Mouse (Mus musculus) thymus, postnatal 25 days (tissue): ENCODE measurements around the gene Pdlim7.

Experiments
- DNase-seq: peaks from one replicate; pipeline ENCODE4 v3.0.0; 2022

The Pdlim7 gene

DNA sequence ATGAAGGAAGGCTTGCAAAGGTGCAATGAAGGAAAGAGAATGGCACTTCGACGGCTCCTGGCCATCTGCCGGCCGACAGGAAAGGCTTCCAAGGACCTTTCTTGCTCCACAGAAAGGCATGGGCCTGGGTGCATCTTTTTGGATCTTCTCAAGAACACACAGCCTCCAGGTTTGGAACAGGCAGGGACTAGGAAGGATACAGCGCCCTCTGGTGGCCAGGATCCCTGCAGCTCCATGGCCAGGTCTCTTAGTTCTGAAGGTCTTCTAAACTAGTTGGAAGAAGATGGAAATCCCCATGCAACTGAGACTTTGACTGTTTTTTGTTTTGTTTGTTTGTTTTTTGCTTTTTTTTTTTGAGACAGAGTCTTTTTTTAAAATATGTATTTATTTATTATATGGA is 3.5 kb upstream of the Pdlim7 start:
- peak; percentile 84 for DNase-seq

GRCm38 (mm10) chr13:55513828-55514227 is 352 bp upstream of the Pdlim7 start:
- no peak for DNase-seq

GRCm38 (mm10) chr13:55512379-55513031 is 971 bp downstream of the Pdlim7 start:
- DNase-seq: no peak

DNA sequence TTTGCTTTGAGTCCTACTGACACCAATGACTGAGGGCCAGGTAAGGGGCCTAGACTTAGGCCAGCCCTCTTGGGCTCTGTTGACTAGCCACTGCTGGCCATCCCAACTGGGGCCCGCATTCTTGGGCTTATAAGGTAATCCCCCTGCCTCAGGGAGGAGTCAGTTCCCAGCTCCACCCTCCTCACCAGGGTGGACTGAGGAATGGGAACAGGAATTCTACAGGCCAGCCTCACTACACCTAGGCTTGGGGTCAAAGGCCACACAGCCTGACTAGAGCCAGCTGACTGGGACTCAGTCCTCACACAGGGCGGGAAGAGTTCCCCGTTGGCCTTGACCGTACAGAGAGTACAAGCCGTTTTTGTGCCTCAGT is 2.0 kb downstream of the Pdlim7 start:
- DNase-seq: no peak

DNA sequence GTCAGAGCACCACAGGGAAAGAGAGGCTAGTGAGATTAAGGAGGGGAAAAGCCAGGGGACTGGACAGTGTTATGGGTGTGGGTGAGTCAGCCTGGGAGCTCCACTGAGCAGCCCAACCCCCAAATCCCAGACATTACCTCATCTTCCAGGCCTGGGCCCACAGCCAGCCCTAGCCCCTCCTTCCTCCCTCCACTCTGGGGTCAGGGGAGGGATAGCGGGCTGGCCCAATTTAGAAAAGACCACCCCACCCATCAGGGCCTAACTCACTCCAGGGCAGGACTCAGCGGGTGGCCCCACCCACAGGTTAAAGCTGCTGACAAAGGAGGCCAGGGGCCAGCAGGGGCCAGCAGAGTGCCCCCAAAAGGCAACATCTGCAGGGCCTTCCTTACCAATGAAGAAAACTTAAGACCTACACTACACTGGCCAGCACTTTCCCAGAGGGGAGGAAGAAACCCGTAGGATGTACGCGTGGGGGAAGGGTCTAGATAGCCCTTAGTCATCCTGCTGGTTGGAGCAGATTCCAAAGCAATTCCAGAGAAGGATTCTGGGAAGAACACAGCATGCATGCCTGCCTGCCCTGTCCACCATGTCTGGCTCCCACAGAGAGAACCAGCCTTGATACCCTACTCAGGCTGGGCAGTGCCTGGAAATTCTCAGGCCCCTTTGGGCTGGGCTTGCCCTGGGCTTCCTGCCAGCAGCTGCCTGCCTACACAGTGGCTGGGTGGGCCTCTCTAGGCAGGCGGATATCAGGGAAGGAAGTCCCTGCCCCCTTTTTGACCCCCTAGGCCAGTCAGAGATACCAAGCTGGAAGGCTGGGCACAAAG is 2.6 kb downstream of the Pdlim7 start:
- DNase-seq: no peak

DNA sequence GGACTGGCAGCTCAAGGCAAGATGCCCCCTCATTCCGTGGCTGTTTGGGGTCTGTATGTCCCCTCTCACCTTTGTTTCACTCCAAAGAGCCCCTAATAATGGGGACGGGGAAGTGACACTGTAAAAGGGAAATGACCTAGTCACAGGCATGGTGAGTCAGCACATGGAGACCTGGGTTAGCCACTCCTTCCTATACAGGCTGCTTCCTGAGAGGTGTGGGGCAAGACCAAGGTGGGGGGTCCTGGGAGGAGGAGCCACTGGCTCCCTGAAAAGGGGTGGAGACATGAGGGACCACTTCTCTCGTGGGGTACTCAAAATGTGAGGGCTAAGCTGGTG is 3.2 kb downstream of the Pdlim7 start:
- DNase-seq: no peak

- DNase-seq: no peak
Observed at GRCm38 (mm10) chr13:55508531-55508930, 4.9 kb downstream of the Pdlim7 start.

DNA sequence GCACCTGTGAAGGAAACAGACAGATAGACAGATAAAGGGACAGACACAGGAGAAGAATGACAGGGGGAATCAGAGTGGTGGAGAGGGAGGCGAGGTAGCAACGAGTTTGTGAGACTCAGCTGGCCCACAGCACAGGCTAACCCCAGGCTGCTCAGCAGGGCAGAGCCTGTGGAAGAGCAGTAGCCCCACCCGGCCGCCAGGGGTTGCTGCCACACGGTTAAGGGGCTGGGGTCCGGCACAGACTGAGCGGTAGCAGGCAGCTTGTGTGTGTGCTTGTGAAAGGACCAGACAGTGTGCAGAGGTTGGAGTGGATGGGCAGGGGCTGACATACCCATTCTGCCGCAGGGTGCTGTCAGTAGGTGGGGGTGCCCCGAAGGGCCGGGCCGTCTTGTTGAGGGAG is 5.6 kb downstream of the Pdlim7 start:
- DNase-seq: no peak

GRCm38 (mm10) chr13:55506697-55507096 is 6.8 kb downstream of the Pdlim7 start:
- no peak for DNase-seq

DNA sequence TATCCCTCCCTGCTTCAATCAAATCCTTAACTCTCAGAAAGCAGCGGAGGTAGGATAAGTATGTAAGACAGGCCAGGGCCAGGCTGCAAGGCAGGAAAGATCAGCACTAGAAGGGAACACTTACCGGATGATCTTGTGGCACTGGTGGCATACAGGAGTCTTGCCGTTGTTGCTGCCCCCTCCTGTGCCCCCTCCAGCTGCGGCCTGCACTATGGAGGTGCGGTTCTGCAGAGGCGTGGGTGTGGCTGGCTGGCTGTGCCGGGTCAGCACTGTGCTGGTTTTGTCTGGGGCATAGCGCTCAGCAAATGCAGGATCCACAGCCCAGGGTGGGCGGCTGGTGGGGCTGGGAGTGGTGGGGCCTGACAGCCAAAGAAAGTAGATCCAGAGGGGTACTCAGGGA is 7.7 kb downstream of the Pdlim7 start:
- no peak for DNase-seq

DNA sequence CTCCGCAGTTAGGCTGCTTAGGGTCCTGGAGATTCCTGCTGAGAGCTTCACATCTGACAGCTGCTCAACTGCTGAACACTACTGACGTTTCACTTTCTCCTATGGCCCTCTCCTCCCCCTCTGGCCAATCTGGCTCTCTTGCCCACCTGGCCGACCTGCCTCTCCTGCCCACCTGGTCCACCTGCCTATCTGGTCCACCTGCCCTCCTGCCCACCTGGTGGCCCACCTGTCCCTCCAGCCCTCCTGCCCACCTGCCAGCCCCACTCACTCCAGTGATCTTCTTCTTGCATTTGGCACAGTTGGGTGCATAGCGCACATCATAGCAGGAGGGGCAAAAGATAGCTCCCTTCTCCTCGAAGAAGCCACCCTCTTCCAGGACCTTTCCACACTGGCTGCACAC is 9.1 kb downstream of the Pdlim7 start:
- DNase-seq: no peak

GRCm38 (mm10) chr13:55502405-55502804 is 11.1 kb downstream of the Pdlim7 start:
- peak; percentile 18 for DNase-seq

GRCm38 (mm10) chr13:55500575-55500974 is 12.9 kb downstream of the Pdlim7 start:
- DNase-seq: no peak

DNA sequence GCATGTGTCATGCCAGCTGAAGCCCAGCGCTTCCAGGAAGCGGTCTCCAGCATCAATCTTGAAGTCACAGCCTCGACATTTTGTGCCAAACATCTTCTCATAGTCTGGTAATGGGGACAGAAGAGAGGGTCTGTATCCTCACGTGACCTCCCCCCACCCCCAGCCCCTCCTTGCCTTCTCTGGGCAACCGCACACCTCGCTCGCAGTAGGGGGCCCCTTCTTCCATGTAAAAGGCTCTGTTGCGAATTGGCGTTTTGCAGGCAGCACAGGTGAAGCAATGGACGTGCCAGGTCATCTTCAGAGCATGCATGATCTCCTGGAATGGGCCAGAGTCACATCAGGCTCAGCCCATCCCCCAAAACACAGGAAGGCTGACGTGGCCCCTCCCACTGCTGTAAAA is 14.6 kb downstream of the Pdlim7 start:
- no peak for DNase-seq

DNA sequence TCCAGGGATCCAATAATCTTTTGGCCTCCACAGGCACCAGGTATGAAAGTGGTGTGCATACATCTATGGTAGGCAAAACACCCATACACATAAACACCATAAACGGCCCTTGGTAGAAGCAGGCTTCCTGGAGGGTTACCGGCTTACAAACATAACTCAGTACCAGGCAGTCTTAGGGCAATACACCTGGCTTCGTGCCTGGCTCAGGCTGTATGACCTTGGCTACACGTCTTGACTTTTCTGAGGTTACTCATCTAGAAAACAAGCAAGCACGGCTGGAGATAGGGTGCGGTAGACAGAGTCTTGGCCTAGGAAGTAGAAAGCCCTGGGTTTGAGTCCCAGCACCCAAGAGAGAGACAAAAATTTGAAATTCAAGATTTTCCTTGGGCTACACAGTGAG is 16.8 kb downstream of the Pdlim7 start:
- no peak for DNase-seq

DNA sequence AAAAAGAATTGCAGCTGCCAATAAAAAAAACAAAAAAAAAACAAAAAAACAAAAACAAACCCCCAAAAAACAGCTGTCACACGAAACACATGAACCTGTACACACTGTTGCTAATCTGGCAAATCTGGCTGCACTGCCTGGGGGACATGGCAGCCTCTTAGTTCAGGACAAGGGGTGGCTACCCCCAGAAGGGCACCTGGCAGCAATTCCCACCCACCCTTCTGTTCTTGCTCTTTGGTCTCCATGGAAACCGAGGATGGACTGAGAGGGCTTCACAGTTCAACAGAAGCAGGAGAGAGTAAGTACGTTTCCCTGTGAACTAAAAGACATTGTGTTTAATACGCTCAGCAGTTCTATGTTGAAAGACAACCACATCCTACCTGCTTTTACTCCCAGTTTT is 17.8 kb downstream of the Pdlim7 start:
- no peak for DNase-seq

GRCm38 (mm10) chr13:55494883-55495621 is 18.4 kb downstream of the Pdlim7 start:
- DNase-seq: no peak

- no peak for DNase-seq
Observed at GRCm38 (mm10) chr13:55494257-55494656, 19.2 kb downstream of the Pdlim7 start.

DNA sequence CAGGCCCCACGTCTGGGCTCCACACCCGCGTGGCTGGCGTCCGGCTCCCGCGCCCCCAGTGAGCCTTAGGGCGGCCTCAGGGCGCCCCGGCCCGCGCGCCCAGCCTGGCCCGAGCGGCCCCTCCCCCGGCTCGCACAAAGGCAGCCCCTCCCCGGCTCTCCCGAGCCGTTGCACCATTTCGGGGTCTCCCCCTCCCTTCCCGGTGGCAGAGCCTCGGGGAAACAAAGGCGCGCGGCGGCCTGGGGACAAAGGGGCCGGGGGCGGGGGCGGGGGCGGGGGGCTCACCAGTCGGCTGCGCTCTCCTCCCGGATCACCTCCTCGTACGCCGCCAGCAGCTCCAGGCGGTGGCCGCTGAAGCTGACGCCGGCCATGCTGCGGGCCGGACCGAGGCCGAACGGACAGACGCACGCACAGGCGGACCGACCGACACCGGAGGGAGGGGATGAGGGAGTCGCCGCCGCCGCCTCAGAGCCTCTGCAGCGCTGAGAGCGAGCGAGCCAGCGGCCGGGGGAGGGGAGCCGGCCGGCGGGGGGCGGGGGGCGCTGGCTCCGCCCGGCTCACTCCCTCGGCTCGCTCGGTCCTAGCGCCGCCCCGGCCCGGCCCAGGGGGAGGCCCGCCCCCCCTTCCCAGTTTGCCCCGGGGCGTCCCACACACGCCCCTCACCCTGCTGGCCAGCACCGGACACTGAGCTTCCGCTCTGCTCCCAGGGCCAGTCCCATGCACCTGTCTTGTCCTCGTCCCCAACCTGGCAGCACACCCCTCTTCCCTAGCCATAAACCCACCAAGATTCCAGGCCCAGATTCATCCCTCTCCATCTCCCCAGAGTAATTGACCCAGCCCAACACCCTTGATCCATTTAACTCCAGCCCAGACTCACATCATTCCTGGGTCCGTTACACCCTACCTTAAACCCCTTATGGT is 25.6 kb downstream of the Pdlim7 start, which contains the start of gene Dbn1:
Dbn1 (minus strand) TSS at position 534 of the 921 bp plus-strand sequence.
- no peak for DNase-seq

GRCm38 (mm10) chr13:55486916-55487577 is 26.4 kb downstream of the Pdlim7 start:
- DNase-seq: no peak

DNA sequence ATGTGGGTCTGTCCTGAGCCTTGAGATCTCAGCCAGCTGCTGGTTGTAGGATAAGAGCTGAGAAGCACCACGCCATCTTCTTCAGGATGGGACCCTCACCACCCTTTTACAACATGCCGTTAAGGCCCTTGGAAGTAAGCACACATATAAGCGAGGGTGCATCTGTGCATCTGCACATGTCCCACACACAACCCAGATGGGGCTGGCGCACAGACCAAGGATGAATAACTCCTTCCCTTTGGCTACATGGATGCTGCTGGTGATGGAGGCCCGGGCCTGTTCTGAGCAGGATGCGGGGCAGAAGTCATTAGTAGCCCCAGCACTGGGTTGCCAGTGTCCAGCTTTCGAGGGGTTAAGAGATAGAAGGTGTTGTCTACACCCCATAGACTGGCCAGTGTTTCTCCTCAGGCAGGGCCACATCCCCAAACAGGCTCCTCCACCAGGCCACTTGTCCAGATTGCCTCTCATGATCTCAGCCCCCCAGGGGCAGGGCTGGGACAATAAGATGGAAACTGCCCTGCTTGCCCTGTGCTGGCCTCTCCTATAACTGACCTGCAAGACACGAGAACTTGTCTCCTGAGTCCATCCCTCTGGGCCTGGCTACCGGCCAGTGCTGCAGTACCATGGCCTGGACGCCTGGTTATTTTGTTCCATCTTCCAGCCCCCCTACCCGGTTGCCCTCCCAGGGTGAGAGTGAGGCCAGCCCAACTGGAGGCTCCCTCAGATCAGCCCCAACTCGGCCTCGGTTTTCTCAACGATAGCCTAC is 27.3 kb downstream of the Pdlim7 start:
- DNase-seq: no peak
